Mouse (Mus musculus): ENCODE data around the gene Cux1. TPM values are rescaled to one million over a fixed set of nuclear protein-coding genes. Genes with fewer than 3 reads are reported as not detected.

The Cux1 gene
- polyA plus RNA-seq, 1 experiment: 164 TPM

DNA sequence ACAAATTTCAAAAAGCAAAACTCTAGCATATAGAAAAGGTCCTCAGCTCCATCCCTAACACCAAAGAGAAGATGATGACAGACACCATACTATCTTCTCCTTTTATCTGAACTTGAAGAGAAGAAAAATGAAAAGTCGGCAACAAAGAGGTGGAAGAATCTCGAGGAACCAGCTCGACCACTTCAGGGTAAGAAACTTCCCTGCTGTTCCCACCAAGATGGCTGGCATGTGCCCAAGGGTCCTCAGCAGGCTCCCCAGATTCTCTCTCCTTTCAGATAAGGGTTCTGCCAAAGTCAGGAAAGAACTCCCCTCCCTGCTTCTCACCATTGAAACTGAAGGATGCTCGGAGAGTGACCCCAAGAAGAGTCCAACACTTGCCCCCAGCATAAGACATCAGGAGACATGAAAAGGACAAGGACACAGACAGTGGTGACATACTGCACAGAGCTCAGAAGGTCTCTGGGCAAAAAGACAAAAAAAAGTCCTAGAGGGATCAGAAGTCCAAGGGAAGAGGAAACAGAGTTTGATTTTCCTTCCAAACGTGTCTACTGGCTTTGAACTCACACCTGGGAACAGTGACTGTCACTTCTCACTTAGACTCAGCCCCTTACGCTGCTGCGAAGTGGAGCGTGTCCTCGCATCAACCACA lies 41.3 kb downstream of the Cux1 start:
- Histone ChIP-seq H3K4me3 (ENCODE audit: control insufficient read depth, insufficient read depth, low read length) (no peak overlapping the region), H3K4me1 (replicated peaks; ENCODE audit: control insufficient read depth, insufficient read depth, low read length) (peaks cover 3% of the 10 kb centered on the region; the same call in 1 of the 2 replicates), H3K27ac (ENCODE audit: control insufficient read depth, insufficient read depth, low read length) (no peak overlapping the region), H3K27me3 (ENCODE audit: control insufficient read depth, insufficient read depth, low read length) (no peaks in the 10 kb centered on the region), H3K36me3 (ENCODE audit: control insufficient read depth, insufficient read depth, low read length) (no peaks in the 10 kb centered on the region; the same call in 1 of the 2 replicates)
- DNase-seq: no peak
- TF ChIP-seq CTCF (IDR thresholded peaks at IDR 0.05; ENCODE audit: borderline replicate concordance, control insufficient read depth, extremely low read depth, insufficient read depth, low read length, poor library complexity) (no peak), POLR2A (IDR thresholded peaks at IDR 0.05; ENCODE audit: control insufficient read depth, extremely low read depth, insufficient read depth, low read length, poor library complexity) (no peak)
- 74% methylated on average over 9 of the region's 9 CpGs for WGBS

DNA sequence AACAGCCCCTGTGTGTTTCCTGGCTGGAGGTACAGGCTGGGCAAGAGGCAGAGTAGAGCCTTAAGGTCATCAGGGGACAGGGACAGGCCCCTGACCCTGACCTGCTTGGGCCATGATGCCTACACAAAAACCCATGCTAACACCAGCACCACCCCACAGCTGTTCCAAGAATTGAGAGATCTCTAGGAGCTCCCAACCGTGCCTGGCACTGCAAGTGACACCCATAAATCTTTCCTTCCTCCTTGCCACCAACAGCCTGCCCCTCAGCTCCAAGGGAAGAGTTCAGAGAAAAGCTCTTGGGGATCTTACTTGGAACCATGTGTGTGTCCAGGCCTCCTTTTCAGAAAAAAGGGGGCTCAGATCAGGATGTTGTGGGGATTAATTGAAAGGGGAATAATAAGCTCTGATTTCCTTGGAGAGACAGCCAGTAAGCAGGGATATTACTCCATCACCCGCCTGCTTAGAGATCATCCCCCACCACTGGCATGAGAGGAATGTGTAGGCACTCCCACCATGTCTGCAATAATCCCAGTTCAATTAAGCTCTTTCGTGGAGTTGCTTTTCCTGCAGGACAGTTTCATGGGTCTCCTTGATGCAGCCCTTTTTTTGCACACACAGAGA lies 44.3 kb downstream of the Cux1 start:
- peaks cover 3% of the 10 kb centered on the region; the same call in 1 of the 2 replicates for H3K4me1 ChIP-seq (replicated peaks; ENCODE audit: control insufficient read depth, insufficient read depth, low read length)
- no peak for TF ChIP-seq CTCF (IDR thresholded peaks at IDR 0.05; ENCODE audit: borderline replicate concordance, control insufficient read depth, extremely low read depth, insufficient read depth, low read length, poor library complexity)
- TF ChIP-seq POLR2A (IDR thresholded peaks at IDR 0.05; ENCODE audit: control insufficient read depth, extremely low read depth, insufficient read depth, low read length, poor library complexity): no peak
- H3K36me3 ChIP-seq (ENCODE audit: control insufficient read depth, insufficient read depth, low read length): no peaks in the 10 kb centered on the region; the same call in 1 of the 2 replicates
- H3K27ac ChIP-seq (ENCODE audit: control insufficient read depth, insufficient read depth, low read length): no peak overlapping the region
- WGBS: 79% methylated on average over 3 of the region's 3 CpGs
- H3K4me3 ChIP-seq (ENCODE audit: control insufficient read depth, insufficient read depth, low read length): no peak overlapping the region
- H3K27me3 ChIP-seq (ENCODE audit: control insufficient read depth, insufficient read depth, low read length): no peaks in the 10 kb centered on the region
- no peak for DNase-seq

DNA sequence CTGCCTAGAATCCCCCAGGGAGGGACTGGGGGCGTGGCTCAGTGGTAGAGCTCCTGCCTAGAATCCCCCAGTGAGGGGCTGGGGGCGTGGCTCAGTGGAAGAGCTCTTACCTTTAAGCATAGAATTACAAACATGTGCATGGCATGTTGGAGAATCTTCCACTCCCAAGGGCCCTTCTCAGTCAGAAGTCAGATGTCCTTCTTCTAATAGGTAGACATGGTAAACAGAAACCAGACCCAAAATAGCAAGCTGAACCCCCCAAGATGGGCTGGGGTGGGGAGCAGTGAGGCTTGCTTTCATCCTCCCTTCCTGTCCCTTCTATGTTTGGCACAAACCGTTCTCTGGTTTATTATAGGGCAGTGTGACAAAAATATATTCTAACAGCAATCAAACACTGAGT lies 45.6 kb downstream of the Cux1 start:
- Histone ChIP-seq H3K27ac (ENCODE audit: control insufficient read depth, insufficient read depth, low read length) (no peak overlapping the region), H3K4me3 (ENCODE audit: control insufficient read depth, insufficient read depth, low read length) (no peak overlapping the region)

DNA sequence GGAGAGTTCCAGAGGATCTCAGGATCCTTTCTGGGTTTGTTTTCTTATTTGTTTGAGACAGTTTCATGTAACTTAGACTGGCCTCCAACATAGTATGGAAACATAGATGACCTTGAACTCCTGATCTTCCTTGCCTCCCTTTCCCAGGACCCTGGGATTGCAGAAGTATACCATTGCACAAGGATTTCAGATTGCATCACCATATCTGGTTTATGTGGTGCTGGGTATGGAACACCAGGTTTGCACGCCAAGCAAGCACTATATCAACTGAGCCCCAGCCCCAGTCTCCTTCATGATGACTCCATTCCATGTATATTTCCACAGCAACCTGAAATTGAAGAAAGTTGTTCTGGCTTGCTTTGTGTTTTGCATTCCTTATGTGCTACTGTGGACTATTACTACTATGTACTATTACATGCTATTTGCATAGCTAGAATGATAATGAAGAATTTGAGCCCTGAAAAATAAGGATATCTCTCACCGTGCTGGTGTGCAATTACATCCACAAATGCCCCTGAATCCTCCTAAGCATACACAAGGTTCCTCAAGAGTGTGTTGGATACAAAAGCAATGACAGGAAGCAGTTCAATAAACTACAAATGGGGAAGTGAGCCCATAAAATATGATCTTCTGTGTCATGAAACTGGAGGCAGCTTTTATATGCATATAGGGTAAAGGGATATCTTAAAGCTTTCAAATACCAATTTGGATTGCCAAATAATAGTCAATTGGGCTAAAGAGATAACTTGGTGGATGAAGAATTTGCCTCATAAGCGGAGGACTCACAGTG lies 48.4 kb downstream of the Cux1 start:
- TF ChIP-seq CTCF (IDR thresholded peaks at IDR 0.05; ENCODE audit: borderline replicate concordance, control insufficient read depth, extremely low read depth, insufficient read depth, low read length, poor library complexity) (no peak), POLR2A (IDR thresholded peaks at IDR 0.05; ENCODE audit: control insufficient read depth, extremely low read depth, insufficient read depth, low read length, poor library complexity) (no peak)
- Histone ChIP-seq H3K36me3 (ENCODE audit: control insufficient read depth, insufficient read depth, low read length) (no peaks in the 10 kb centered on the region; the same call in 1 of the 2 replicates), H3K4me1 (replicated peaks; ENCODE audit: control insufficient read depth, insufficient read depth, low read length) (peaks cover 17% of the 10 kb centered on the region), H3K27ac (ENCODE audit: control insufficient read depth, insufficient read depth, low read length) (no peak overlapping the region), H3K4me3 (ENCODE audit: control insufficient read depth, insufficient read depth, low read length) (no peak overlapping the region), H3K27me3 (ENCODE audit: control insufficient read depth, insufficient read depth, low read length) (no peaks in the 10 kb centered on the region)
- DNase-seq: no peak
- 84% methylated on average over 3 of the region's 3 CpGs for WGBS

More for the DNA sequence above, 45.6 kb downstream of the Cux1 start:
- Histone ChIP-seq H3K4me1 (replicated peaks; ENCODE audit: control insufficient read depth, insufficient read depth, low read length) (peaks cover 7% of the 10 kb centered on the region; the same call in 1 of the 2 replicates), H3K36me3 (ENCODE audit: control insufficient read depth, insufficient read depth, low read length) (no peaks in the 10 kb centered on the region; the same call in 1 of the 2 replicates), H3K27me3 (ENCODE audit: control insufficient read depth, insufficient read depth, low read length) (no peaks in the 10 kb centered on the region)
- 88% methylated on average over 3 of the region's 3 CpGs for WGBS
- no peak for DNase-seq
- no peak for TF ChIP-seq CTCF (IDR thresholded peaks at IDR 0.05; ENCODE audit: borderline replicate concordance, control insufficient read depth, extremely low read depth, insufficient read depth, low read length, poor library complexity)
- TF ChIP-seq POLR2A (IDR thresholded peaks at IDR 0.05; ENCODE audit: control insufficient read depth, extremely low read depth, insufficient read depth, low read length, poor library complexity): no peak

DNA sequence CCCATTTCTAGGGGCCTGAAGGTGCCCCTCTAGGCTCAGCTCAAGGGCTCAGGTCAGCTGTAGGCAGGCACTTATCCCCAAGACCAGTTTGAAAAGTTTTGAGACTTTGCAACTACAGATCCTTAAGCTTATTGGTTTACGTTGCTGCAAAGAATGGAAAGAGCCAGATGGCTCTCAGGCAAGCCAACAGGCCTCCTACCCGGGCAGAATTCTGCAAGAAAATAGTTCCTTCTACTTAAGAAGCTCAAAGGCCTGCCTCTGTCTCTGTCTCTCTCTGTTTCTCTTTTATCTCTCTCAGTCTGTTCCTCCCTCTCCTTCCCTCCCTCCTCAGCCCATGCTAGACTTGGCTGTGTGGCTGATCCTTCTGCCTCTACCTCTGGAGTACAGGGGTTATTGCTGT lies 49.8 kb downstream of the Cux1 start:
- no peak overlapping the region for H3K4me3 ChIP-seq (ENCODE audit: control insufficient read depth, insufficient read depth, low read length)
- TF ChIP-seq POLR2A (IDR thresholded peaks at IDR 0.05; ENCODE audit: control insufficient read depth, extremely low read depth, insufficient read depth, low read length, poor library complexity): no peak
- no peak for TF ChIP-seq CTCF (IDR thresholded peaks at IDR 0.05; ENCODE audit: borderline replicate concordance, control insufficient read depth, extremely low read depth, insufficient read depth, low read length, poor library complexity)
- H3K27ac ChIP-seq (ENCODE audit: control insufficient read depth, insufficient read depth, low read length): no peak overlapping the region
- WGBS: 68% methylated on average over 2 of the region's 2 CpGs
- peaks cover 14% of the 10 kb centered on the region for H3K4me1 ChIP-seq (replicated peaks; ENCODE audit: control insufficient read depth, insufficient read depth, low read length)
- no peak for DNase-seq
- H3K36me3 ChIP-seq (ENCODE audit: control insufficient read depth, insufficient read depth, low read length): no peaks in the 10 kb centered on the region; the same call in 1 of the 2 replicates
- H3K27me3 ChIP-seq (ENCODE audit: control insufficient read depth, insufficient read depth, low read length): no peaks in the 10 kb centered on the region

DNA sequence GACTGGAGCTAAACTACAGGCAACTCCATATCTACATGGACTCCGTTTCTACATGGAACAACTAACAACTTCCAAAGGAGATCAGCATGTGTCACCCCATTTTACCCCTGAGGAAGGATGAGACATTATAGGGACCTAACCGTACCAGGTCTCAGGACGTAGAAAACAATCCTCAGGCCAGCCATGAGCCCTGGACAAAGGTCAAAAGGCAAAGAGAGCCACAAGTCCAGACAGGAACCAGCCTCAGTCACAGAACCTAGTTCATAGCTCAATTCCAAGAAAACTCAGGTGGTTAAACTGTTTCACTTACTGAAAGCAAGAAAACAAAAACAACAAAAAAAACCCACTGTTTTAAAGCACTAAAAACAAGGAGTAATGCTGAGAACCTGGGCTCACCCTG lies 50.7 kb downstream of the Cux1 start:
- H3K4me1 ChIP-seq (replicated peaks; ENCODE audit: control insufficient read depth, insufficient read depth, low read length): peaks cover 14% of the 10 kb centered on the region

More for the DNA sequence above, 50.7 kb downstream of the Cux1 start:
- no peak for DNase-seq
- 95% methylated on average over 3 of the region's 3 CpGs for WGBS
- Histone ChIP-seq H3K4me3 (ENCODE audit: control insufficient read depth, insufficient read depth, low read length) (no peak overlapping the region), H3K27me3 (ENCODE audit: control insufficient read depth, insufficient read depth, low read length) (no peaks in the 10 kb centered on the region), H3K27ac (ENCODE audit: control insufficient read depth, insufficient read depth, low read length) (no peak overlapping the region), H3K36me3 (ENCODE audit: control insufficient read depth, insufficient read depth, low read length) (no peaks in the 10 kb centered on the region; the same call in 1 of the 2 replicates)
- TF ChIP-seq POLR2A (IDR thresholded peaks at IDR 0.05; ENCODE audit: control insufficient read depth, extremely low read depth, insufficient read depth, low read length, poor library complexity) (no peak), CTCF (IDR thresholded peaks at IDR 0.05; ENCODE audit: borderline replicate concordance, control insufficient read depth, extremely low read depth, insufficient read depth, low read length, poor library complexity) (no peak)
